Mouse (Mus musculus) spleen, postnatal 36 days (tissue): ENCODE data around the gene Igsf8.

ENCODE experiments used
- DNase-seq, 2 experiments: peaks; one replicate each; pipeline ENCODE4 v3.0.0; 2022; ENCODE audit warnings: low spot score in 2 of 2, mixed read lengths in 1 of 2

Igsf8 gene

DNA sequence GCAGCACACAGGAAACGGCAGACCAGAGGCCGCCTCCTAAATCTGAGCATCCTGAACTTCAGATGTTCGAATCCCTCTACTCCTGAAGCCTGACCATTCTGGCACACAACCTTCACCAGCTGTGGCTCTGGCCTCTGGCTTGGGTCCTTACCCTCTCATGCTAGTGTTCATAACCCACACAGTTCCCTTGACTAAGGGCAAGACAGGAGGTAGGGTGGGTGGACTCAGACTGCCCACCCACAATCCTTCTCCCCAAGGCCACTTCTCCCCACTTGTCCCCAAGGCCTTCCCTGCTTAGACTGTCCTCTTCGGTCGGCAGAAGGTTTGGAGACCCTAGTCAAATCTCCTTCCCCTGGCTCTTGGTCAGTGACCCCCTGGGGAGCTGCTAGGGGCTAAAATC, 88.1 kb downstream of the Igsf8 start:
- no peak for DNase-seq

DNA sequence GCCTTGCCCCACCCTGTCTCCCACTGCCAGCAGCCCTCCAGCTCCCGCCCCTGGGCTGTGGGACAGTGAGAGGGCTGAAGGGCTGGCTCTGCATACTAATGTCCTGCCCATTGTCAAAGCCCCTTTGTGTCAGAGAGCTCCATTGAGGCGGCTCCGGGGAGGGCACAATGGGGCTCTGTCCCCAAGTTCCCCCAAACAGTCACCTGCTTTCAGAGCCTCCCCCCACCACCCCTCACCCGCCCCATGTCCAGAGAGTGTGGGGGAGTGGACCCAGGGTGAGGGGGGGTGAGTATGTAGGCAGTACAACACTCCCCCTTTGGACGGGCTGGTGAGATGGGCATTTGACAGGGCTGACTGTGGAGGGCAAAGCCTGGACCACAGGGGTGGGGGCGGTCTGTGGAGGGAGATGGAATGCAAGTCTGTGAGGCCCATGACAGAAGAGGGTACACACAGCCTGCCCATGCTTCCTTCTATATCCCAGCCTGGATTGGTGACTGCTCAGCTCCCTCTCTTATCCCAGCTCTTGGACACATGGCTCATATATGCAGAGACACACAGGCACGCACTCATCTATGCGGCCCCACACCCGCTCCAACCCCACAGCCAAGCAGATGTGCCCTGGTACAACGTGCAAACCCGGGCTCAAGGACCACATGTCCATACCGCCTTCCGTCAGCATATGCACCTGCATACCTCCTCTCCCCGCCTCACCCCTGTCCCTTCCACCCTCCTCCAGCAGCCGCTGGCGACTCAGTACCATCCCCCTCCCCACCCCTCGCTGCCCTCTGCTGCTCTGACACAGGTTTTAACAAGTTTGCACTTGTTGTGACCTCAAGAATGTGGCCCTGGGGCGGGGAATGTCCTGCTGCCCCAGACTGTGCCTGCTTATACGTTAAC, 88.7 kb downstream of the Igsf8 start:
- DNase-seq: no peak

DNA sequence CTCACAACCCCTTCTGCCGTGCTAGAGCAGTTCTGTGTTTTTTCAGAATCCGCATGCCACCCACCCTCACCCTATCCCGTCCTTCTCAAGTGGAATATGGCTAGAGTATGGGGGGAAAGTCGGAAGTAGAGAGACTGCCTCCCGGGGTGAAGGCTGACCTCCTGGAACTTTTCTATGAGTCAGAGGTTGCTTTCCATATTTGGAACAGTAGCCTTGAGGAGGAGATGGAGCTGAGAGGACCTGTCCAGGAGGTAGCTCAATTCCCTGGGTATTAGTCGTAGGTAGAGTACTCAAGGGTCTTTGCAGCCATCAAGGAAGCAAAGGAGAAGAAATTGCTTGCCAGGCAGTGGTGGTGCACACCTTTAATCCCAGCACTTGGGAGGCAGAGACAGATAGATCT, 90.6 kb downstream of the Igsf8 start:
- no peak for DNase-seq

DNA sequence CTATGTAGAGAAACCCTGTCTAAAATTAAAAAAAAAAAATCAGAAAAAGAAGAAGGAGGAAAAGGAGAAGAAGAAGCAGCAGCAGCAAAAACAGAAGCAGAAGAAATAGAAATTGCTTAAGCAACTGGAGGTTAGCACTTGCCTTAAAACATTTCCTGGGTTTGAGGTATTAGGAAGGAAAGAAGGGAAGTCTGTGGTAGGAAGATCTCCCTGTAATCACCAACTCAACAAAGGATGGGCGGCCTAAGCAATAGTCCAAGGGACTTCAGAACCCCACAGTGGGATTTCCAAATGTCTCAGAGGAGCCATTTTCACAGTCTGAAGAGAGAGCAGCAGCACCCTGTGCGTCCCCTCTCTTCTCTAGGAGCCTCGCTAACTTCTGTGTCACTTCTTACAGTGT, 91.0 kb downstream of the Igsf8 start:
- DNase-seq: no peak

DNA sequence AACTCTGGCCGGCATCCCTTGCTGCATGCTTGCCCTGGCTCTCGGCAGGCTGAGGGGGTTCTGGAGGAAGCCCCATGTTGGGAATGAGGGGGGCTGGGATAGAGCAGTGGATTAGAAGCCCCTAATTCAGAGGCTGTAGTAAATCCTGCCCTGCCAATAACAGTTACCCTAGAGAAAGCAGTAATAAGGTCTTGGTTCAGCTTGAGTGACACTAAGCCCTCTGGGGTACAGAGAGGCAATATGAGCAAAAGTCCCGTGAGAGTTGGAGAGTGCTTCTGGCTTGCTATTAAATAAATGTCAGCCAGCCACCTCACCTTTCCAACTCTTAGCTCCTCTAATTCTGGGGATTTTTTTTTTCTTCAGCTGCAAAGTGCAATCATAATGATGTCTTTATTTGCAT, 93.9 kb downstream of the Igsf8 start:
- no peak for DNase-seq

DNA sequence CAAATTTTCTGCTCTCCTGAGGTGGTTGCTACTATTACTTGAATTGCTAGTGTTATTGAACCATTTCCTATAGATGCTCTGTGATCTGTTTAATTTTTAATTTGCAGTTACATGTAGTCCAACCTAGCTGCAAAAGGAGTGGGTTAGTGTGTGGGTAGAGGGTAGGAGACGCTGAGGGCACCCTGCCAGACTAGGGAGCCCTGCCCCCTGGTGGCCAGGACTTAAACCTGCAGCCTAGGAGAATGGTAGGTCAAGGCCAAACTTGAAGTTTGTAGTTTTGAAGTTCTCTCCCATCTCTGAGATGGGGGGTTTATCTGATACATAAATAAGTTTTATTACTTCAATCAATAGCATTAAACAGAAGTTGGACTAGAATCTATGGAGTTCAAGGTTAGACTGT, 96.1 kb downstream of the Igsf8 start:
- peak; percentile 34 to 45 for DNase-seq

DNA sequence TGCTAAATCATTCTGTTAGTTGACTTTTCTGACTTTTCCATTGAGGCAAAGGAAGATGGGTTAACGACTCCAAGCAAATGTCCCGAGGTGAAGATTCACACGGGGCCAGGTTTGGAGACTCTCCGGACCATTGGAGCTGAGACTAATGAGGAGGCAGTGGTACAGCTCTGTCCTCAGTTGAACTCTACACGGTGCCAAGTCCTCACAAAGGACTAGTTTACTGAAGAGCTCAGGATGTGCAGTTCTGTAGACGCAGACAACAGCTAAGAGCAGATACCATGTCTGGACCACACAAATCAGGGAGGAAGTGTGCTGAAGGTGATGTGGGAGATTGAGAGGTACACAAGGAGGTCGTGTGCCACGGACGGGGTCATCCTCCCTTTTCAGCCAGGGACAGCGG, 96.9 kb downstream of the Igsf8 start:
- DNase-seq: no peak

DNA sequence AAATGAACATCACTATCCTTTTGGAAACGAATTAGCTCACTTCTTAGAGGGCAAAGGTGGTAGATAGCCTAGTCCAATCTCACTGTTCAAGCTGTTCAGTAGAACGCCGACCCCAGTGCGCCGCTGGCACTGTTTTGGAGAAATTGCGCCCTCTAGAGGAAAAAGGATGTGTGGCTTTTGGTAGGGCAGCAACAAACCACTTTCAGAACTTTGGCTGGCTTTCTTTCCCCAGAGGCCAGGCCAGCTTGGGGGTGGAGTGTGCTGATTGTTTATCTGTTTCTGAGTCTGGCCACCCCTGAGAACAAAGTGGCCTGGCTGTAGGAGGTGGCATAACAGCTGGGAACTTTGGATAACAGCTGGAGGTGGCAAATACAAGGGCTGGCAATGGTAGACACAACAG, 103.2 kb downstream of the Igsf8 start:
- peak in 1 of 2 experiments; percentile 25 for DNase-seq

DNA sequence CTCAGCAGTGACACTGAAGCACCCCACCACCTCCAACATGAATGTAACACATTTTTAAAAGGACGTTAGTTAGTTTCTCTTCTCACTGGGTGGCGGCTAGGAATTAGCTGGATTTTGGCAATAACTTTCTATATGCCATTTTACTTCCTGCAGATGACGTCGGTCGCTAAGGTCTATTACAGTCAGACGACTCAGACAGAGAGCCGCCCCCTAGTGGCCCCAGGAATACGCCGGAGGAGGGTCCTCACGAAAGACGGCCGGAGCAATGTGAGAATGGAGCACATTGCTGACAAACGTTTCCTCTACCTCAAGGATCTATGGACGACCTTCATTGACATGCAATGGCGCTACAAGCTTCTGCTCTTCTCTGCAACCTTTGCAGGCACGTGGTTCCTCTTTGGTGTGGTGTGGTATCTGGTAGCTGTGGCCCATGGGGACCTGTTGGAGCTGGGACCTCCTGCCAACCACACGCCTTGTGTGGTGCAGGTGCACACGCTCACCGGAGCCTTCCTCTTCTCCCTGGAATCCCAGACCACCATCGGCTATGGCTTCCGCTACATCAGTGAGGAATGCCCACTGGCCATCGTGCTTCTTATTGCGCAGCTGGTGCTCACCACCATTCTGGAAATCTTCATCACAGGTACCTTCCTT, 107.5 kb downstream of the Igsf8 start:
- peak; percentile 61 to 65 for DNase-seq
